Comparison of ENCODE assay signal across 21 mouse cellular contexts in the genomic region with DNA sequence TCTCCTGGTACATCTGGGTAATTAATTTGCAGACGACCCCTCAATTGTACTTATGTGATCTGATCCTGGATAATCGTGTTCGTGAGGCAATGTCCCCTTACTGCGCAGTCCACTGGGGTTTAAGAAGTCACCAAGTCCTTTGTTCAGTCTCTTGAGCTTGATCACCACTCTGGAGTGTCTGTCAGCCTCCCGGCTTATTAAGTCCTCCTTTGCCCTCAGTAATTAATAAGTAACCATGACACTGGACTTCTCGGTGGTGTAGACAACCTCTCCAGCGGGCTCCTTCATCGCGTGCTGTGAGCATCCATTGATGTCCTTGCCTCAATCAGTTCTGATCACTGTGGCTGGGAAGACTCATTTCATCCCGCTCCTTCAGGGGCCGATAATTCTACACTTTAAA. TPM values are rescaled to one million over a fixed set of nuclear protein-coding genes. Genes with fewer than 3 reads are reported as not detected.
DNase-seq lines count a peak whose midpoint lies in the region; ATAC-seq and TF ChIP-seq lines count a peak whose summit lies in the region.
"Had no signal": no experiment of that assay in that cellular context is flagged by ENCODE, and none has a peak within 500 bp of the region (broad histone marks: within the 10 kb centered on the region; RNA-seq: fewer than 3 reads in every experiment).

No protein-coding gene starts in this region.

- DNase-seq in heart, adult 11 months = peak; percentile 79
- DNase-seq in heart, adult 2 months = no peak
- DNase-seq in kidney, adult 9 months = peak; percentile 36
- DNase-seq in kidney, adult 18-20 months = no peak
- no peak for DNase-seq in midbrain, postnatal 0 days (ENCODE audit: low spot score)
- DNase-seq in brain, embryonic 14.5 days (ENCODE audit: low read depth) = peak; percentile 41
- DNase-seq: adrenal gland, postnatal 14 days; cerebellum, adult 18-20 months; cerebellum, postnatal 10 days; gastrocnemius, postnatal 36 days; heart, adult 18-20 months had no signal

- H3K9ac ChIP-seq in heart, adult 2 months (ENCODE audit: low read depth, low read length) = no peak overlapping the region
- H3K9ac ChIP-seq in midbrain, embryonic 13.5 days (replicated peaks) = no peak overlapping the region
- H3K9ac ChIP-seq in midbrain, postnatal 0 days (replicated peaks; ENCODE audit: low read length, poor library complexity, severe bottlenecking) = no peak overlapping the region
- no peak overlapping the region for H3K9ac ChIP-seq in heart, embryonic 12.5 days
- H3K9ac ChIP-seq: forebrain, embryonic 15.5 days; hindbrain, embryonic 14.5 days had no signal

- no peaks in the 10 kb centered on the region for H3K4me1 ChIP-seq in heart, adult 2 months (ENCODE audit: control insufficient read depth, insufficient read depth, low read length)
- H3K4me1 ChIP-seq in midbrain, embryonic 13.5 days (replicated peaks) = no peaks in the 10 kb centered on the region
- no peaks in the 10 kb centered on the region for H3K4me1 ChIP-seq in midbrain, postnatal 0 days (ENCODE audit: insufficient read depth, low read length)
- H3K4me1 ChIP-seq in heart, embryonic 12.5 days (replicated peaks) = peaks cover 5% of the 10 kb centered on the region; the same call in 1 of the 2 replicates
- H3K4me1 ChIP-seq: hindbrain, embryonic 10.5 days had no signal

- intact Hi-C loops in heart, adult 2 months (cut with DNase I) = no loop called here

- peak; percentile 41; the same call in 1 of the 2 replicates for ATAC-seq in midbrain, embryonic 13.5 days
- ATAC-seq in midbrain, postnatal 0 days (ENCODE audit: low FRiP score) = no peak
- ATAC-seq in heart, embryonic 12.5 days (ENCODE audit: insufficient number of reproducible peaks, low FRiP score) = no peak
- ATAC-seq: activated CD4-positive, CD25-positive, alpha-beta regulatory T cell, adult 4 months; forebrain, embryonic 15.5 days; Patski had no signal

- 88% methylated on average over 11 of the region's 11 CpGs for WGBS in heart, adult 2 months
- 35% methylated on average over 11 of the region's 11 CpGs for WGBS in midbrain, embryonic 13.5 days
- 40% methylated on average over 11 of the region's 11 CpGs for WGBS in midbrain, postnatal 0 days
- WGBS in heart, embryonic 12.5 days = 78% methylated on average over 11 of the region's 11 CpGs

- no peak overlapping the region for H3K4me2 ChIP-seq in midbrain, embryonic 13.5 days (replicated peaks)
- no peak overlapping the region for H3K4me2 ChIP-seq in midbrain, postnatal 0 days (ENCODE audit: low read depth, low read length, poor library complexity, severe bottlenecking)
- H3K4me2 ChIP-seq in heart, embryonic 12.5 days = no peak overlapping the region
- H3K4me2 ChIP-seq: forebrain, embryonic 15.5 days; heart, embryonic 11.5 days; hindbrain, embryonic 14.5 days had no signal

- TF ChIP-seq CTCF in heart, adult 2 months (IDR thresholded peaks at IDR 0.05) = no peak
- no peak for TF ChIP-seq CTCF in midbrain, postnatal 0 days (IDR thresholded peaks at IDR 0.05)
- TF ChIP-seq CTCF in brain, embryonic 14.5 days (IDR thresholded peaks at IDR 0.05; ENCODE audit: borderline replicate concordance, extremely low read depth, insufficient read depth, insufficient read length) = no peak

- H3K36me3 ChIP-seq in heart, adult 2 months (ENCODE audit: control insufficient read depth, insufficient read depth, low read length) = no peaks in the 10 kb centered on the region
- H3K36me3 ChIP-seq in midbrain, embryonic 13.5 days = no peaks in the 10 kb centered on the region
- no peaks in the 10 kb centered on the region for H3K36me3 ChIP-seq in midbrain, postnatal 0 days (ENCODE audit: insufficient read depth, low read length)
- no peaks in the 10 kb centered on the region for H3K36me3 ChIP-seq in heart, embryonic 12.5 days
- H3K36me3 ChIP-seq: embryonic facial prominence, embryonic 10.5 days; forebrain, embryonic 15.5 days; hindbrain, embryonic 10.5 days had no signal

- no peak for TF ChIP-seq POLR2A in heart, adult 2 months (IDR thresholded peaks at IDR 0.05; ENCODE audit: insufficient read depth, low read depth, low read length)
- TF ChIP-seq POLR2A in brain, embryonic 14.5 days (IDR thresholded peaks at IDR 0.05; ENCODE audit: borderline replicate concordance, extremely low read depth, insufficient read depth, insufficient read length, poor library complexity, severe bottlenecking) = no peak

- no peak for TF ChIP-seq EP300 in heart, adult 2 months (IDR thresholded peaks at IDR 0.05; ENCODE audit: insufficient read depth, low read depth, low read length)

- H3K79me2 ChIP-seq in heart, adult 2 months (replicated peaks; ENCODE audit: control insufficient read depth, insufficient read depth, low read length) = no peaks in the 10 kb centered on the region

- no peaks in the 10 kb centered on the region for H3K27me3 ChIP-seq in heart, adult 2 months (ENCODE audit: control insufficient read depth, insufficient read depth, low read length)
- no peaks in the 10 kb centered on the region for H3K27me3 ChIP-seq in midbrain, embryonic 13.5 days
- H3K27me3 ChIP-seq in midbrain, postnatal 0 days (ENCODE audit: insufficient read depth, low read length) = no peaks in the 10 kb centered on the region
- no peaks in the 10 kb centered on the region for H3K27me3 ChIP-seq in heart, embryonic 12.5 days (replicated peaks)
- H3K27me3 ChIP-seq: forebrain, embryonic 15.5 days; Patski had no signal

- H3K27ac ChIP-seq in heart, adult 2 months = no peak overlapping the region
- no peak overlapping the region for H3K27ac ChIP-seq in midbrain, embryonic 13.5 days
- H3K27ac ChIP-seq in midbrain, postnatal 0 days (ENCODE audit: low read depth, low read length) = no peak overlapping the region
- H3K27ac ChIP-seq in heart, embryonic 12.5 days (ENCODE audit: poor library complexity, severe bottlenecking) = no peak overlapping the region
- H3K27ac ChIP-seq: embryonic facial prominence, embryonic 10.5 days; forebrain, embryonic 15.5 days; hindbrain, embryonic 10.5 days; hindbrain, embryonic 14.5 days had no signal

- no peaks in the 10 kb centered on the region for H3K9me3 ChIP-seq in midbrain, embryonic 13.5 days
- H3K9me3 ChIP-seq in midbrain, postnatal 0 days (ENCODE audit: low read length) = no peaks in the 10 kb centered on the region
- H3K9me3 ChIP-seq in heart, embryonic 12.5 days (replicated peaks) = 0 out of 2 replicates have a peak, but pooled peaks cover 2% of the 10 kb centered on the region
- H3K9me3 ChIP-seq: embryonic facial prominence, embryonic 10.5 days; forebrain, embryonic 15.5 days; hindbrain, embryonic 10.5 days had no signal

- H3K4me3 ChIP-seq in heart, adult 2 months = no peak overlapping the region
- H3K4me3 ChIP-seq in midbrain, embryonic 13.5 days (replicated peaks) = no peak overlapping the region
- H3K4me3 ChIP-seq in midbrain, postnatal 0 days (ENCODE audit: low read depth, low read length) = no peak overlapping the region
- no peak overlapping the region for H3K4me3 ChIP-seq in heart, embryonic 12.5 days
- H3K4me3 ChIP-seq: embryonic facial prominence, embryonic 10.5 days; forebrain, embryonic 15.5 days; hindbrain, embryonic 10.5 days had no signal

RNA-seq across cellular contexts. Expression of a gene that starts 28.0 kb away (rescaled TPM):
- total RNA-seq in heart, adult 2 months (2021) = 1 to 10 TPM in 1 of 2 experiments, under 1 TPM in 1; 0.93 to 1.2 TPM
- 0.38 and 0.90 TPM in 2 replicates for polyA plus RNA-seq in heart, adult 2 months (2012; rRNA removed)
- polyA plus RNA-seq in midbrain, embryonic 13.5 days (2015; fragmentation: Nextera tagmentation; extraction: Ambion mirVana) = 36.7 and 37.1 TPM in 2 replicates
- 86.6 and 93.6 TPM in 2 replicates for total RNA-seq in midbrain, postnatal 0 days (2014; rRNA removed)
- polyA plus RNA-seq in midbrain, postnatal 0 days (2015; fragmentation: Nextera tagmentation; extraction: Ambion mirVana) = 63.8 and 64.9 TPM in 2 replicates
- 32.0 and 48.4 TPM in 2 replicates for polyA plus RNA-seq in brain, embryonic 14.5 days (2012; rRNA removed)
- 1.1 and 1.2 TPM in 2 replicates for polyA plus RNA-seq in heart, embryonic 12.5 days (2016; fragmentation: Nextera tagmentation; extraction: Ambion mirVana)
- polyA plus RNA-seq: C2C12, Patski had no signal

Comparison
In these comparisons a context has a peak if more than half of its experiments do, and no peak if none do; other contexts are left out.
1. DNase-seq: peak in heart, adult 11 months (single experiment), kidney, adult 9 months (single experiment) and brain, embryonic 14.5 days (single experiment); none in heart, adult 2 months (0 of 2), kidney, adult 18-20 months (single experiment) and midbrain, postnatal 0 days (single experiment).
2. RNA of a gene that starts 28.0 kb away (polyA plus RNA-seq): 63.8 to 64.9 TPM in midbrain, postnatal 0 days, 32.0 to 48.4 TPM in brain, embryonic 14.5 days and 36.7 to 37.1 TPM in midbrain, embryonic 13.5 days; 1.1 to 1.2 TPM in heart, embryonic 12.5 days and 0.38 to 0.90 TPM in heart, adult 2 months; every median in the first group is over 10 times any median in the second.